Mouse (Mus musculus) brain, embryonic 14.5 days (tissue): ENCODE data around the gene Gm49369.

Experiments used
- CTCF ChIP-seq: fragments of 200-500 bp; IDR thresholded peaks from 2 replicates; pipeline ENCODE4 v1.5.1; 2012; ENCODE audit warnings: inconsistent platforms, mild to moderate bottlenecking, moderate library complexity, borderline replicate concordance; ENCODE audit not compliant: insufficient read depth, insufficient read length; ENCODE audit errors: extremely low read depth
- POLR2A ChIP-seq: fragments of 200-500 bp; IDR thresholded peaks from 2 replicates; pipeline ENCODE4 v1.6.1; 2012; ENCODE audit warnings: mild to moderate bottlenecking, inconsistent platforms, borderline replicate concordance; ENCODE audit not compliant: poor library complexity, insufficient read depth, insufficient read length, severe bottlenecking; ENCODE audit errors: extremely low read depth

DNA sequence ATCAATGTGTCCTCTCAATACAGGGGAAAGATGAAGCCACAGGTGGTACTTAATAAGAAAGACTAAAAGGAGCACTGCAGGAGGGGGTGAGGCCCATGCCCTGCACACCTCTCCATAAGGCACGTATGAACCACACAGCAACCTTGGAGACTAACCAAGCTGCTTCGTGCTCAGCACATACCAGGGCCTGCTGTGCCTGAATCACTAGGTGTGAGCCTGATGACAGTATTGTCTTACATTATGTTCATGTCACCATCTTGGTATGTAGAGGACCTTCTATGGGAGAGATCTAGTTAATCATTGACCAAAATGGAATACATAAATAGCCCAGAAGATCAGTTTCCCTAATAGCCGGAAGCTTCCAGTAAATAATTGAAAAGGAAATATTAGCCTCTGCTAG lies 27.1 kb upstream of the Gm49369 start:
- TF ChIP-seq CTCF: no peak
- no peak for TF ChIP-seq POLR2A
